Mouse (Mus musculus) heart, embryonic 10.5 days (tissue): Measurements from ENCODE around the gene Trim12a. TPM values are rescaled to one million over a fixed set of nuclear protein-coding genes. Genes with fewer than 3 reads are reported as not detected.
A peak's percentile ranks its signal among the peaks of the same experiment; 100 is the strongest.
"Not testable (repeated sequence)": the region's sequence is repeated elsewhere in the genome, so short reads cannot be mapped to it uniquely, and the experiment has no call there.

ENCODE experiments used
- DNase-seq: peaks from one replicate; pipeline ENCODE4 v3.0.0-alpha.2; 2017; ENCODE audit warnings: low spot score
- H3K27ac ChIP-seq: fragments of 300-500 bp; sonication (generic); 2 replicates; pipeline ENCODE4 v1.5.1; 2016; ENCODE audit warnings: mild to moderate bottlenecking
- H3K27me3 ChIP-seq: fragments of 300-500 bp; sonication (generic); 2 replicates; pipeline ENCODE4 v1.6.1; 2016; ENCODE audit warnings: mild to moderate bottlenecking; ENCODE audit not compliant: poor library complexity, insufficient read depth, severe bottlenecking
- H3K36me3 ChIP-seq: fragments of 300-500 bp; sonication (generic); 2 replicates; pipeline ENCODE4 v1.6.1; 2016; ENCODE audit warnings: mild to moderate bottlenecking, moderate library complexity
- H3K4me1 ChIP-seq: fragments of 300-500 bp; sonication (generic); 2 replicates; pipeline ENCODE4 v1.6.1; 2016; ENCODE audit warnings: mild to moderate bottlenecking
- H3K4me3 ChIP-seq: fragments of 300-500 bp; sonication (generic); 2 replicates; pipeline ENCODE4 v1.5.1; 2016; ENCODE audit warnings: mild to moderate bottlenecking, moderate library complexity
- H3K9me3 ChIP-seq: fragments of 300-500 bp; sonication (generic); 2 replicates; pipeline ENCODE4 v1.6.1; 2016; ENCODE audit warnings: mild to moderate bottlenecking, moderate library complexity
- WGBS: fragments of 180-500 bp; shearing (Covaris S2); methylation state at CpG from one replicate; pipeline ENCODE4 v1.1.7; 2016; 5-methylcytosine and 5-hydroxymethylcytosine counted together
- polyA plus RNA-seq: library from polyadenylated mRNA; unstranded; fragments of >200 nt; fragmentation: Nextera tagmentation; extraction: Ambion mirVana; gene quantifications from 2 replicates; pipeline ENCODE4 v1.2.1, GENCODE M21; 2016

Gene Trim12a
- 4.8 and 6.9 TPM in 2 replicates for polyA plus RNA-seq

DNA sequence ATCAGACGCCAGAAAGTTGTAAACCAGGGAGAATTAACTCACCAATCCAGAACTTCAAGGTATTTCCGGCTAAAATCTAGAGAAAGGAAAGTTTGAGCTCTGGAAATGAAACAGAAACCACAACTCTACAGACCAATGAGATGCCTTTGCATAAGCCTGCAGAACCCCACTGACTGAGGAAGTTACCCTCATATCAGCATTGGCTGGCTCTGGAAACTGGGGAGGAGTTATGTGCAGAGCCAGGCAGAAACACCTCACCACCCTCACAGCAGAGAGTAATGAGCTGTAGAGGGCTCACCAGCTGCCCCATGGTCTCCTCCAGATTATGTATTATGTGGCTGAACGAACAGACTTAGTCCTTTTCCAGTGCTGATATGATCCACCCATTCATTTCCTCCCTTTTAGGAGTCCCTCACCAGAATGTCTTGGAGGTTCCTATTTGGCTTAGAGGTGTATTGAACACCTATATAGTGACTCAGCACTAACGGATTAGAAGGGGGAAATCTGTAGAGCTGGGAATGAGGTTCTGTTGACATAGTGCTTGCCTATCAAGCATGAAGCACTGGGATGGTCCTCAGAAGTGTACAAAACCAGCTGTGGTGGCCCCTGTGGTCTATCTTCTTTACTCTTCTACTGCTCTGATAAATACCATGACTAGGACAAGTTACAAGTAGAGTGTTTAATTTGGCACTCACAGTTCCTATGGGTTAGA lies at the start of gene Trim12a:
Gene Trim12a, minus strand, starts transcription at position 98 of the 712 bp plus-strand sequence.
- Histone ChIP-seq H3K27ac (peak within 1 kb of the TSS; percentile 64; the same call in 1 of the 2 replicates), H3K4me3 (peak within 1 kb of the TSS; percentile 55)
- H3K4me1 ChIP-seq, H3K9me3 ChIP-seq, H3K27me3 ChIP-seq, H3K36me3 ChIP-seq, DNase-seq: not testable (repeated sequence)
- WGBS, result 18% methylated on average over 4 of the region's 4 CpGs

DNA sequence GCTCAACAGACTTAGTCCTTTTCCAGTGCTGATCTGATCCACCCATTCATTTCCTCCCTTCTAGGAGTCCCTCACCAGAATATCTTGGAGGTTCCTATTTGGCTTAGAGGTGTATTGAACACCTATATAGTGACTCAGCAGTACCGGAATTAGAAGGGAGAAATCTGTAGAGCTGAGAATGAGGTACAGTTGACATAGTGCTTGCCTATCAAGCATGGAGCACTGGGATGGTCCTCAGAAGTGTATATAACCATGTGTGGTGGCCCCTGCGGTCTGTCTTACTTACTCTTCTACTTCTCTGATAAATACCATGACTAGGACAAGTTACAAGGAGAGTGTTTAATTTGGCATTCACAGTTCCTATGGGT lies 38.3 kb upstream of the Trim12a start:
- no peak overlapping the region for H3K27ac ChIP-seq
- no peaks in the 10 kb centered on the region for H3K27me3 ChIP-seq
- DNase-seq, result peak; percentile 73
- H3K9me3 ChIP-seq, result no peaks in the 10 kb centered on the region
- peak overlapping the region; percentile 58 for H3K4me3 ChIP-seq
- H3K36me3 ChIP-seq, result no peaks in the 10 kb centered on the region
- WGBS, result 55% methylated on average over 2 of the region's 2 CpGs
- peaks cover 8% of the 10 kb centered on the region; the same call in 1 of the 2 replicates for H3K4me1 ChIP-seq

DNA sequence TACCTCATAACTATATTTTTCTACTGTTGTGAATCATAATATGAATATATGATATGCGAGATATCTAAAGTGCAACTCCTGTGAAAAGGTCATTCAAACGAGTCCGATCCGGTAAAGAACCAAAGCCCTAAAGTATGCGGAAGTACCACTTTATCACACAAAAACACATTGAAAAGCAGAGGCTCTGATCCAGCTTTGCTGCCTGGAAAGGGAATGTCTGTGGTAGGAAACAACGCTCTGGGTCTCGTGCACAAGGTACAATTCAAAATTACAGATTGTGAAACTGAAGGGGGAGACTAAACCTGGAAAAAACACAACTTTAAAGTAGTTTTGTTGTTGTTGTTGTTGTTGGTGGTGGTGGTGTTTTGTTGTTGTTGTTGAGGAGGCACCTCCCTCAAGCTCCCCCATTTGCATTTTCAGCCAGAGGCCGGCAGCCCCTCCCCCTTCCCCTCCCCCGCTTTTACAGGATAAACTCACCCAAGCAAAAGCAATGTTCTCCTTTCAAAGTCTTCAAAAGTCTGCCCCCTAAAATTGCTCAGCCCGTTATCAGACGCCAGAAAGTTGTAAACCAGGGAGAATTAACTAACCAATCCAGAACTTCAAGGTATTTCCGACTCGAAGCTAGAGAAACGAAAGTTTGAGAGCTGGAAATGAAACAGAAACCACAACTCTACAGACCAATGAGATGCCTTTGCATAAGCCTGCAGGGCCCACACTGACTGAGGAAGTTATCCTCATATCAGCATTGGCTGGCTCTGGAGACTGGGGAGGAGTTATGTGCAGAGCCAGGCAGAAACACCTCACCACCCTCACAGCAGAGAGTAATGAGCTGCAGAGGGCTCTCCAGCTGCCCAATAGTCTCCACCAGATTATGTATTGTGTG lies 37.7 kb upstream of the Trim12a start, which contains the start of gene Trim12c:
Gene Trim12c, minus strand, starts transcription at position 646 of the 883 bp plus-strand sequence.
- Histone ChIP-seq H3K27me3 (no peaks in the 10 kb centered on the region), H3K36me3 (no peaks in the 10 kb centered on the region), H3K9me3 (no peaks in the 10 kb centered on the region), H3K4me3 (peak within 1 kb of the TSS; percentile 58), H3K27ac (peak within 1 kb of the TSS; percentile 69), H3K4me1 (peaks cover 8% of the 10 kb centered on the region; the same call in 1 of the 2 replicates)
- 5% methylated on average over 14 of the region's 14 CpGs for WGBS
- DNase-seq, result peak; percentile 92

DNA sequence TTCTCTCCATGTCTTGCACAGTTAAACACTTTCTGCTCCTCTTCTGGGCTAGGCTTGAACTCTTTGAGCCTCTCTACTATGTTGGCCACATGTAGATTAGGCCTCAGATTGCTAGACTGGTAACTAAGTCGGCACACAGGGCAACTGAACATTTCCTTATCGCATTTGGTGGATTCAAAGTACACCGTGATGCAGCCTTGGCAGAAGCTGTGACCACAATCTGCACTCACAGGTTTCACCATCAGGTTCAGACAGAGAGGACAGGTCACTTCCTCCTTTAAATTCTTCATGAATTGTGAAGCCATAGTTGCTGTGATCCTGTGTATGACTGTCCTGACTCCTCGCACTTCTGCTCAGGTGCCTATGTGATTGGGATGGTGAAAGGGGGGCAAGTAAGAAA lies 32.8 kb upstream of the Trim12a start:
- H3K4me3 ChIP-seq, result not testable (repeated sequence)
- WGBS, result 84% methylated on average over 4 of the region's 4 CpGs

DNA sequence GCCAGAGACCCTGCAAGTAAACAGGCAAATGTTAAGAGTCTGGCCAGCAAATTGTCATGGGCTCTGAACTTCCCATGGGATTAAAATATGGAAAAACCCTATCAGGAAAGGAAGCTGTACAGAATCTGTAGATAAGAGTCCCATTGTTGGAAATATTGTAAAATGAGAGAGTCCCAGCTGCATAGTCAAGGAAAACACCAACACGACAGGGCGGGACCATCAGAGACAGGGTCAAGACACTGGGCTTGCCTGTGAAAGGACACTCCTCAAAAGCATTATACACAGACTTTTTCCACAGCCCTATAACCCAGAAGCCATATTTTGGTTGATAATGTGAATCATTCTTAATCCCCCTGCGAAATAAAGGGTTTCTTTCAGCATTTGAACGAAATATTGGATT lies 25.5 kb upstream of the Trim12a start:
- H3K9me3 ChIP-seq, H3K4me3 ChIP-seq, H3K4me1 ChIP-seq, H3K27me3 ChIP-seq, DNase-seq, H3K36me3 ChIP-seq, H3K27ac ChIP-seq: not testable (repeated sequence)
- 75% methylated on average over 4 of the region's 4 CpGs for WGBS

More for the DNA sequence above, 32.8 kb upstream of the Trim12a start:
- H3K27me3 ChIP-seq, DNase-seq, H3K36me3 ChIP-seq, H3K4me1 ChIP-seq, H3K9me3 ChIP-seq, H3K27ac ChIP-seq: not testable (repeated sequence)

DNA sequence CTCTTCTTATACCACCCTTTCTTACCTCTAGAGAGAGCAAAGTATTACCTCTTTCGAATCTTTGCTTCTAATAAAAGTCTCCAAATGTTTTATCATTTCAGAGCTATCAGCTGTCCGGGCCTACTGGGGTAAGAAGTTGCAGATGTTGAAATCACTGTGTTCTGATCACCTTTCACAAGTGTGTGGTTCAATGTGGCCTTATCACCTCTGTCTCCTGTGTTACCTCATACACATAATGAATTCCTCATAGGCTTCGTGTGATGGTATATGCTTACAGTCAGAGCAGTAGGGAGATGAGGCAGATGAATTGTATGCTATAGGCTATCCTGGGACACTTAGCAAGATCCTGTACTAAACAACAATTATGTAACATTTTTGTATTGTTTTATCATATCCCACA lies 20.3 kb upstream of the Trim12a start:
- not testable (repeated sequence) for H3K4me3 ChIP-seq, H3K27ac ChIP-seq, H3K9me3 ChIP-seq, H3K36me3 ChIP-seq, H3K27me3 ChIP-seq, DNase-seq, H3K4me1 ChIP-seq
- 76% methylated on average over 3 of the region's 3 CpGs for WGBS

DNA sequence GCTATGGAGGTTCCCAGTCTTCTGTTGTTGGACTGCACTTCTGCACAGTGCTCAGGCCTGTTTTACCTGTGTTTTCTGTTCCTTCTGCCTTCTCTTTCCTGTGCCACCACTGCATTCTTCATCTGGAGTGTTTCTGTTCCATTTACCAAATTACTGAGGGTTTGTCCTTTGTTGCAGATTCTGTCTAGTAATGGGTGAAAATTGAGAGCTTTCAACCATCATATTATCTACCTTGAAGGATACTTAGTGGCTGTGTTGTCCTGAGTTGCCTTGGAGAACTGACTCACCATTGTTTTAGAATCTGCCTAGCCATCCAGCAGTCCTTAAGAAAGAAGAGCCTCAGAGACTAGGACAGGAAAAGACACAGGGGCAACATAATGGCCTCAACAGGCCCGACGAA lies 13.9 kb upstream of the Trim12a start, which contains the start of gene Trim34b:
Gene Trim34b, plus strand, starts transcription at position 301 of the 400 bp plus-strand sequence.
- H3K9me3 ChIP-seq, H3K27me3 ChIP-seq, H3K4me3 ChIP-seq, H3K4me1 ChIP-seq, H3K27ac ChIP-seq, H3K36me3 ChIP-seq, DNase-seq: not testable (repeated sequence)
- 89% methylated on average over 2 of the region's 2 CpGs for WGBS

DNA sequence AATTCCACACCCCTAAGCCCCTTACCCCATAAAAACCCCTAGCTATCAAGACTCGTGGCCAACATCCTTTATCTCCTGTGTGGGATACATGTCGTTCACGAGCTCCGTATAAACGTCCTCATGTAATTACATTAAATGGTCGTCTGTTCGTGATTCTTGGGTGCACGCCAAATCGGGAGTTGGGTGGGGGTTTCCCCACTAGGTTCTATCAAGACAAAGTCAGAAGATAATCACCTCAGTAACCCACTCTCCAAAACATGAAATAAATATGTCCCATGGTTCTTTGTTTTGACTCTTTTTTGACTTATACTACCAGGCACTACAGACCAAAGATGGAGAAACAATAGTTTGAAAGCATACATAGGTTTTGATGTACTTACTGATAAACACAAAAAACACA lies 6.8 kb upstream of the Trim12a start:
- no peak for DNase-seq
- Histone ChIP-seq H3K27ac (no peak overlapping the region), H3K4me3 (no peak overlapping the region), H3K27me3 (no peaks in the 10 kb centered on the region), H3K4me1 (no peaks in the 10 kb centered on the region), H3K36me3 (no peaks in the 10 kb centered on the region), H3K9me3 (no peaks in the 10 kb centered on the region)
- WGBS, result 76% methylated on average over 9 of the region's 9 CpGs

DNA sequence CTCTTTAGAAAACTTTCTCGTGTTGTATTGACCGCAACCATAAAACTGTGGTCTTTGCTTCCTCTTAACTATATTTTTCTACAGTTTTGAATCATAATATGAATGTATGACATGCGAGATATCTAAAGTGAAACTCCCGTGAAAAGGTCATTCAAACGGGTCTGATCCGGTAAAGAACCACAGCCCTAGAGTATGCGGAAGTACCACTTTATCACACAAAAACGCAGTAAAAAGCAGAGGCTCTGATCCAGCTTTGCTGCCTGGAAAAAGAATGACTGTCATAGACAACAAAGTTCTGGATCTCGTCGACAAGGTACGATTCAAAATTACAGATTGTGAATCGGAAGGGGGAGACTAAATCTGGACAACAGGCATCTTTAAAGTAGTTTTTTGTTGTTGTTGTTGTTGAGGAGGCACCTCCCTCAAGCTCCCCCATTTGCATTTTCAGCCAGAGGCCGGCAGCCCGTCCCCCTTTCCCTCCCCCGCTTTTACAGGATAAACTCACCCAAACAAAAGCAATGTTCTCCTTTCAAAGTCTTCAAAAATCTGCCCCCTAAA lies 391 bp downstream of the Trim12a start:
- Histone ChIP-seq H3K27me3 (no peaks in the 10 kb centered on the region), H3K4me3 (peak overlapping the region; percentile 55), H3K27ac (peak overlapping the region; percentile 64; the same call in 1 of the 2 replicates), H3K4me1 (no peaks in the 10 kb centered on the region), H3K36me3 (no peaks in the 10 kb centered on the region), H3K9me3 (no peaks in the 10 kb centered on the region)
- DNase-seq, result peak; percentile 75
- 10% methylated on average over 15 of the region's 15 CpGs for WGBS

DNA sequence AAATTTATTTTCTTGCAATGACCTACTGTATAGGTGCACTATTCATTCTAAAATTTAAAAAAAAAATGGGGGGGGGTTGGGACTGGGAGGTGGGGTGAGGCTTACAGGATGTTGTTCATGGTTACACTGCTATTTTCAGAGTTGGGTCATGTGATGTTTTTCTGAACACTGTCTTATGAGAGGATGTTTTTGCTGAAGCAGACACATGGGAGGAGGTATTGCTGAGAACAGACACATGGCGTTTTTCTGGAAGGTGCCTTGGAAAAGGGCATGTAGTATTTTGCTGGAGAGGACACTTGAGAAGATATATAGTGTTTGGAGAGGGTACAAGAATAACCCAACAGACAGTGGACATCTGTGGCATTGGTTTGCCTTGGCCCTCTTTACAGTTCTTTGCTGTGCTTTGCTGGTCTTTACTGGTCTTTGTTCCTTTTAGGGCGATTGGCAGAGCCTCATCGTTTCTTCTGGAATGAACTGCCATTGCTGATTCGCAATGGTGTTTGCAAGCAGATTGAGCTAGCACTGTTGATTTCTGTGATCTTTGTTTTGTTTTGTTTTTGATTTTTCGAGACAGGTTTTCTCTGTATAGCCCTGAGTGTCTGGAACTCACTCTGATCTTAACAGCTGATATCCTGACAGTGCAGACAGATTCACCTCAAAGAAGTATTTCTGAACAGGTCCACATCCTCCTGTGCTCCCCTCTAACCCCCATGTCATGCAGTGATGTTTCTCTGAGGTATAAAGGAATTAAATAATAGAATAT lies 23.4 kb downstream of the Trim12a start:
- H3K27ac ChIP-seq, result no peak overlapping the region
- no peaks in the 10 kb centered on the region for H3K27me3 ChIP-seq
- H3K9me3 ChIP-seq, result no peaks in the 10 kb centered on the region
- H3K4me3 ChIP-seq, result no peak overlapping the region
- DNase-seq, result no peak
- H3K4me1 ChIP-seq, result no peaks in the 10 kb centered on the region
- H3K36me3 ChIP-seq, result no peaks in the 10 kb centered on the region
- 81% methylated on average over 5 of the region's 5 CpGs for WGBS

DNA sequence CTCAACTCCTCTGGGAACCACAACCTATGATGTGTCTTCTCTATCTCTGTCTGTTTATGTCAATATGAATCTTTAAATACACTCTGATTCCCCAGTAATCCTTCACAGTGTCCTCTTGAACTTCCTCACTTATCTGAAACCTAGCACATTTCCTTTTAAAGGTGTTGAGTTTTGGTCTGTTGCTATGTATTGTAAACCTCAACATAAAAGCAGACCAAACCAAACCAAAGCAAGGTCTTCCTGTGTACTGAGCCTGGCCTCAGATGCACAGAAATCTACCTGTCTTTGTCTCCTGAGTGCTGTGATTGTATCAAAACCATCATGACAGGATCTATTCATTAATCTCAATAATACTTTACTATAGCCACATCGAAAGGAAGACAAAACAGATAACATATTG lies 24.6 kb downstream of the Trim12a start:
- H3K9me3 ChIP-seq, result no peaks in the 10 kb centered on the region
- no peak overlapping the region for H3K4me3 ChIP-seq
- H3K27me3 ChIP-seq, result no peaks in the 10 kb centered on the region
- no peak for DNase-seq
- no peaks in the 10 kb centered on the region for H3K4me1 ChIP-seq
- H3K27ac ChIP-seq, result no peak overlapping the region
- H3K36me3 ChIP-seq, result no peaks in the 10 kb centered on the region
- 90% methylated on average over 1 of the region's 1 CpGs for WGBS

DNA sequence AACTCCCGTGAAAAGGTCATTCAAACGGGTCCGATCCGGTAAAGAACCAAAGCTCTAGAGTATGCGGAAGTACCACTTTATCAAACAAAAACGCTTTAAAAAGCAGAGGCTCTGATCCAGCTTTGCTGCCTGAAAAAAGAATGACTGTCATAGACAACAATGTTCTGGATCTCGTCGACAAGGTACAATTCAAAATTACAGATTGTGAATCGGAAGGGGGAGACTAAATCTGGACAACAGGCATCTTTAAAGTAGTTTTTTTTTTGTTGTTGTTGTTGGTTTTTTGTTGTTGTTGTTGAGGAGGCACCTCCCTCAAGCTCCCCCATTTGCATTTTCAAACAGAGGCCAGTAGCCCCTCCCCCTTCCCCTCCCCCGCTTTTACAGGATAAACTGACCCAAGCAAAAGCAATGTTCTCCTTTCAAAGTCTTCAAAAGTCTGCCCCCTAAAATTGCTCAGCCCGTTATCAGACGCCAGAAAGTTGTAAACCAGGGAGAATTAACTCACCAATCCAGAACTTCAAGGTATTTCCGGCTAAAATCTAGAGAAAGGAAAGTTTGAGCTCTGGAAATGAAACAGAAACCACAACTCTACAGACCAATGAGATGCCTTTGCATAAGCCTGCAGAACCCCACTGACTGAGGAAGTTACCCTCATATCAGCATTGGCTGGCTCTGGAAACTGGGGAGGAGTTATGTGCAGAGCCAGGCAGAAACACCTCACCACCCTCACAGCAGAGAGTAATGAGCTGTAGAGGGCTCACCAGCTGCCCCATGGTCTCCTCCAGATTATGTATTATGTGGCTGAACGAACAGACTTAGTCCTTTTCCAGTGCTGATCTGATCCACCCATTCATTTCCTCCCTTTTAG lies 27.5 kb downstream of the Trim12a start, which contains the start of gene Trim5:
Gene Trim5, minus strand, starts transcription at position 519 of the 868 bp plus-strand sequence.
- H3K36me3 ChIP-seq, H3K27ac ChIP-seq, H3K27me3 ChIP-seq, DNase-seq, H3K4me1 ChIP-seq, H3K9me3 ChIP-seq: not testable (repeated sequence)
- H3K4me3 ChIP-seq, result peak within 1 kb of the TSS; percentile 38
- 37% methylated on average over 14 of the region's 14 CpGs for WGBS
